Mouse (Mus musculus) T-helper 2 cell (primary cell): Measurements from ENCODE around the gene Dxo.

ENCODE experiments used
- in situ Hi-C: fragments of 300-600 bp; cut with MboI, MseI; formaldehyde crosslinking; loops from one replicate; pipeline ENCODE4 v1.15.1; 2025; ENCODE audit warnings: high pct_unique_total_duplicates

Dxo gene

GRCm38 (mm10) chr17:34874321-34874720 lies 37.5 kb downstream of the Dxo start:
- in situ Hi-C loops = no loop called here

GRCm38 (mm10) chr17:34879336-34879879 lies 42.6 kb downstream of the Dxo start, which contains the start of gene Zbtb12:
Gene Zbtb12 (plus strand): TSS chr17:34879483.
- in situ Hi-C loops = no loop called here

GRCm38 (mm10) chr17:34881166-34881565 lies 44.3 kb downstream of the Dxo start:
- in situ Hi-C loops = no loop called here

- in situ Hi-C loops = no loop called here
These were observed 45.0 kb downstream of the Dxo start, which contains the start of gene Gm20547 for GRCm38 (mm10) chr17:34881683-34882310. Gene Gm20547 (minus strand): TSS chr17:34882042.

- in situ Hi-C loops = no loop called here
These were observed 46.5 kb downstream of the Dxo start for GRCm38 (mm10) chr17:34883332-34883731.

- in situ Hi-C loops = no loop called here
These were observed 47.9 kb downstream of the Dxo start for GRCm38 (mm10) chr17:34884704-34885103.

GRCm38 (mm10) chr17:34885615-34886014 lies 48.8 kb downstream of the Dxo start:
- in situ Hi-C loops = no loop called here

- in situ Hi-C loops = no loop called here
These were observed 51.1 kb downstream of the Dxo start for GRCm38 (mm10) chr17:34887942-34888341.
